Mouse (Mus musculus): ENCODE results near the gene Ankrd22. TPM values are rescaled to one million over a fixed set of nuclear protein-coding genes. Genes with fewer than 3 reads are reported as not detected.

Gene Ankrd22
- polyA plus RNA-seq, 1 experiment, result not detected

DNA sequence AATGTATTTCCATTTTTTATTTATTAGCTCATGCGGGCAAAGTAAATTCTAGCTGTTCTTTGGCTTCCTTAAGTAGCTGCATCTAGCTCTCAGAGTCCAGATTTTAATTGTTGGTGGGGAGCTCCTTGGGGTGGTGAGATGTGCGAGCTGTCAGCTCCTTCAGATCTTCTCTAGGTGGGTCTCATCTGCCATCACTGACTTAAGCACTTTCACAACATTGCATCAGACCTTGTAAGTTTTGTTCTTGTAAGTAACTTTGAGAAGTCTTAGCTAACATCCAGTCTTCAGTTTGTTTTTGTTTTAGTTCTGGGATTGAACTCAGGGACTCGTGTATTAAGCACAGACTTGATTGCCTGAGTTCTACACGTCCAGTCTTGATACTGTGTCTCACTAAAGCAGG, 33.0 kb upstream of the Ankrd22 start:
- TF ChIP-seq MAX (IDR thresholded peaks at IDR 0.05), result no peak
- no peak for TF ChIP-seq USF1 (IDR thresholded peaks at IDR 0.05; ENCODE audit: low read depth)
- no peak for TF ChIP-seq MYOG (IDR thresholded peaks at IDR 0.05; ENCODE audit: control insufficient read depth, extremely low read depth, insufficient read length)
- no peak for TF ChIP-seq CEBPB (IDR thresholded peaks at IDR 0.05; ENCODE audit: low read depth)
- TF ChIP-seq MYOD1 (IDR thresholded peaks at IDR 0.05; ENCODE audit: control insufficient read depth, insufficient read length, low read depth), result no peak
- TF ChIP-seq CTCF (IDR thresholded peaks at IDR 0.05; ENCODE audit: control insufficient read depth, insufficient read depth, insufficient read length), result no peak
- no peak for TF ChIP-seq FOSL1 (IDR thresholded peaks at IDR 0.05; ENCODE audit: insufficient read depth, low read length, poor library complexity, severe bottlenecking)
- H3K79me3 ChIP-seq (ENCODE audit: low read depth), result peaks cover 66% of the 10 kb centered on the region
- H3K79me2 ChIP-seq (ENCODE audit: control insufficient read depth, insufficient read depth), result peaks cover 98% of the 10 kb centered on the region
- no peaks in the 10 kb centered on the region for H3K27me3 ChIP-seq (ENCODE audit: control insufficient read depth, insufficient read depth, insufficient read length)
- H3K36me3 ChIP-seq (ENCODE audit: control insufficient read depth, insufficient read depth), result no peaks in the 10 kb centered on the region
- no peak overlapping the region for H3ac ChIP-seq (ENCODE audit: control insufficient read depth, insufficient read length, low read depth)
- no peak overlapping the region for H3K4me3 ChIP-seq (ENCODE audit: insufficient read depth, poor library complexity, severe bottlenecking)

DNA sequence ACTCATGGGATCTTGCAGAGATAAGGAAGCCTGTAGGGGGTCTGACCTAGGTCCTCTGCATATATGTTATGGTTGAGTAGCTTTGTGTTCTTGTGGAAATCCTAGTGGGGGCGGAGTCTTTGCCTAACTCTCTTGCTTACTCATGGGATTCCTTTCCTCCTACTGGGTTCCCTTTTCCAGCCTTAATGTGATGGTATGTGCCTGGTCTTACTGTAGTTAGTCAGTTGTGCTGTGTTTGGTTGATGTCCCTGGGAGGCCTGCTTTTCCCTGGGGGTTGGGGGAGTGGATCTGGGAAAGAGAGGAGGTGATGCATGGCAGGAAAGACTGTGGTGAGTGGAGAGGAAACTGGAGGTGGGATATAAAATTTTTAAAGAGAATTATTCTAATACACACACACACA, 32.2 kb upstream of the Ankrd22 start:
- H3K4me3 ChIP-seq (ENCODE audit: insufficient read depth, poor library complexity, severe bottlenecking), result no peak overlapping the region
- H3K36me3 ChIP-seq (ENCODE audit: control insufficient read depth, insufficient read depth), result no peaks in the 10 kb centered on the region
- no peak overlapping the region for H3ac ChIP-seq (ENCODE audit: control insufficient read depth, insufficient read length, low read depth)
- TF ChIP-seq CEBPB (IDR thresholded peaks at IDR 0.05; ENCODE audit: low read depth), result no peak
- no peak for TF ChIP-seq MYOD1 (IDR thresholded peaks at IDR 0.05; ENCODE audit: control insufficient read depth, insufficient read length, low read depth)
- no peak for TF ChIP-seq MYOG (IDR thresholded peaks at IDR 0.05; ENCODE audit: control insufficient read depth, extremely low read depth, insufficient read length)
- no peak for TF ChIP-seq USF1 (IDR thresholded peaks at IDR 0.05; ENCODE audit: low read depth)
- H3K27me3 ChIP-seq (ENCODE audit: control insufficient read depth, insufficient read depth, insufficient read length), result no peaks in the 10 kb centered on the region
- peaks cover 67% of the 10 kb centered on the region for H3K79me3 ChIP-seq (ENCODE audit: low read depth)
- peaks cover 98% of the 10 kb centered on the region for H3K79me2 ChIP-seq (ENCODE audit: control insufficient read depth, insufficient read depth)

DNA sequence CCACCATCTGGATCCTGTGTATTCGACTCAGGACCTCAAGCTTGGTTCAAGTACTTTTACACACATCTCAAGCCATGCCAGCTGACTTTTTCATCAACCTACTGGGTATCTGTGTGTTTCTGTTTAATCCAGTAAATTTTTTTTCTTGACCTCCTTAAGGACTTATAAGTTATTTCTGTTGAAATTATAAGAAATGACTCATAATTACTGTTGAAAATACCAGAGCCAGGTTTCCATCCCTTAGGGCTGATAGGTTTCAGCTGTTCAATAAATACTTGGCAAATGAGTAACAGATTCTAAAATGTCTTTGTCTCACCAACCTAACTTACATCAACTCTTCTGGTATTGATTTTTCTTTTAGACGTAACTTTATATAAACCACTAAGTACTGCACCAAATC, 29.2 kb upstream of the Ankrd22 start:
- Histone ChIP-seq H3K79me3 (ENCODE audit: low read depth) (peaks cover 53% of the 10 kb centered on the region), H3K79me2 (ENCODE audit: control insufficient read depth, insufficient read depth) (peaks cover 80% of the 10 kb centered on the region), H3K4me3 (ENCODE audit: insufficient read depth, poor library complexity, severe bottlenecking) (no peak overlapping the region), H3K36me3 (ENCODE audit: control insufficient read depth, insufficient read depth) (no peaks in the 10 kb centered on the region), H3K27me3 (ENCODE audit: control insufficient read depth, insufficient read depth, insufficient read length) (no peaks in the 10 kb centered on the region), H3ac (ENCODE audit: control insufficient read depth, insufficient read length, low read depth) (no peak overlapping the region)
- TF ChIP-seq MAX (IDR thresholded peaks at IDR 0.05) (no peak), MYOG (IDR thresholded peaks at IDR 0.05; ENCODE audit: control insufficient read depth, extremely low read depth, insufficient read length) (no peak), CEBPB (IDR thresholded peaks at IDR 0.05; ENCODE audit: low read depth) (no peak), FOSL1 (IDR thresholded peaks at IDR 0.05; ENCODE audit: insufficient read depth, low read length, poor library complexity, severe bottlenecking) (peak; percentile 48), MYOD1 (IDR thresholded peaks at IDR 0.05; ENCODE audit: control insufficient read depth, insufficient read length, low read depth) (peak; percentile 14), USF1 (IDR thresholded peaks at IDR 0.05; ENCODE audit: low read depth) (no peak), CTCF (IDR thresholded peaks at IDR 0.05; ENCODE audit: control insufficient read depth, insufficient read depth, insufficient read length) (no peak)

DNA sequence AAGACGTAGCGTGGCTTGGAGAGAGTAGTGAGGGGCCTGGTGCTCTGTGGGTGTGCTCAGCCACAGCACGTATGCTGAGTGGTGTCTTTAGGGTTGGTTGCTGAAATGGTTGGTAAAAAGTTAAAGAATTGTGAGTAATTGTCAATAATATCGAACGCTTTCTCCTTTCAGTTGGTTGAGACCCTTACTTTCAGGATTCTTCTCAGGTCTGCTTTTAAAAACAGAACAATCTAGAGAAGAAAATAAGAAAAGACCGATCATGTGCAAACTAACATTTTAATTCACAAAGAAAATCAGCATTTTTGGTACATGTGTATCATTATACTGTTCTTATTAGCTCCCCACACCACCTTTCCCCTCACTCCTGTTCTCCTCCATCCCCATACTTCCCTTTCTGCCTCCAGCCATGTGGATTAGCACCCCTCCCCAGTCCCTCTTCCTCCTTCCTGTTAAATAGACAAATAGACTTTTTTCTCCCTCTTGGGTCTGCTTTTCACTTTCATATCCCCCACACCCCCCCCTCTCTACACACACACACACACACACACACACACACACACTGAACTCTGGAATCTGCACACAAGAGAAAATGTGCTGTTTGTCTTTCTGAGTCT, 28.4 kb upstream of the Ankrd22 start:
- Histone ChIP-seq H3K36me3 (ENCODE audit: control insufficient read depth, insufficient read depth) (no peaks in the 10 kb centered on the region), H3K27me3 (ENCODE audit: control insufficient read depth, insufficient read depth, insufficient read length) (no peaks in the 10 kb centered on the region), H3ac (ENCODE audit: control insufficient read depth, insufficient read length, low read depth) (peak overlapping the region; percentile 27), H3K4me3 (ENCODE audit: insufficient read depth, poor library complexity, severe bottlenecking) (peak overlapping the region; percentile 67), H3K79me2 (ENCODE audit: control insufficient read depth, insufficient read depth) (peaks cover 73% of the 10 kb centered on the region), H3K79me3 (ENCODE audit: low read depth) (peaks cover 49% of the 10 kb centered on the region)
- TF ChIP-seq FOSL1 (IDR thresholded peaks at IDR 0.05; ENCODE audit: insufficient read depth, low read length, poor library complexity, severe bottlenecking), result no peak
- TF ChIP-seq MYOD1 (IDR thresholded peaks at IDR 0.05; ENCODE audit: control insufficient read depth, insufficient read length, low read depth), result no peak
- no peak for TF ChIP-seq MAX (IDR thresholded peaks at IDR 0.05)
- no peak for TF ChIP-seq CTCF (IDR thresholded peaks at IDR 0.05; ENCODE audit: control insufficient read depth, insufficient read depth, insufficient read length)
- no peak for TF ChIP-seq USF1 (IDR thresholded peaks at IDR 0.05; ENCODE audit: low read depth)
- TF ChIP-seq MYOG (IDR thresholded peaks at IDR 0.05; ENCODE audit: control insufficient read depth, extremely low read depth, insufficient read length), result no peak
- TF ChIP-seq CEBPB (IDR thresholded peaks at IDR 0.05; ENCODE audit: low read depth), result no peak

DNA sequence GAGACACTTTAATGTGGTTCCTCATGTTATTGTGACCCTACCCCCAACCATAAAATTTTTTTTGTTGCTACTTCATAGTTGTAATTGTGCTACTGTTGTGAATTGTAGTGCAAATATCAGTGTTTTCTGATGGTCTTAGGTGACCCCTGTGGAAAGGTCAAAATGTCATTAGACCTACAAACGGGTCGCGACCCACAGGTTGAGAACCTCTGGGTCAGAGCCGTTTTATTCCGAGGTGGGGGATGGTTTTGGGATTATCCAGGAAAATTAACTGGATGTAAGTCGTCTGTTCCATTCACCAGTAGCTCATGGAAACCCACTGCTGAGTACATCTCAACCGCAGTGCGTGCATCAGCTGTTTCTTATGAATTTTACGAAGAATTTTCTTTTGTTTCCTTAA, 27.8 kb upstream of the Ankrd22 start:
- H3K79me2 ChIP-seq (ENCODE audit: control insufficient read depth, insufficient read depth), result peaks cover 67% of the 10 kb centered on the region
- no peak for TF ChIP-seq MYOG (IDR thresholded peaks at IDR 0.05; ENCODE audit: control insufficient read depth, extremely low read depth, insufficient read length)
- no peak for TF ChIP-seq MYOD1 (IDR thresholded peaks at IDR 0.05; ENCODE audit: control insufficient read depth, insufficient read length, low read depth)
- TF ChIP-seq CEBPB (IDR thresholded peaks at IDR 0.05; ENCODE audit: low read depth), result no peak
- no peak for TF ChIP-seq MAX (IDR thresholded peaks at IDR 0.05)
- TF ChIP-seq CTCF (IDR thresholded peaks at IDR 0.05; ENCODE audit: control insufficient read depth, insufficient read depth, insufficient read length), result no peak
- TF ChIP-seq USF1 (IDR thresholded peaks at IDR 0.05; ENCODE audit: low read depth), result no peak
- TF ChIP-seq FOSL1 (IDR thresholded peaks at IDR 0.05; ENCODE audit: insufficient read depth, low read length, poor library complexity, severe bottlenecking), result no peak
- peak overlapping the region; percentile 53 for H3ac ChIP-seq (ENCODE audit: control insufficient read depth, insufficient read length, low read depth)
- H3K36me3 ChIP-seq (ENCODE audit: control insufficient read depth, insufficient read depth), result no peaks in the 10 kb centered on the region
- peaks cover 45% of the 10 kb centered on the region for H3K79me3 ChIP-seq (ENCODE audit: low read depth)
- H3K4me3 ChIP-seq (ENCODE audit: insufficient read depth, poor library complexity, severe bottlenecking), result peak overlapping the region; percentile 67
- H3K27me3 ChIP-seq (ENCODE audit: control insufficient read depth, insufficient read depth, insufficient read length), result no peaks in the 10 kb centered on the region

DNA sequence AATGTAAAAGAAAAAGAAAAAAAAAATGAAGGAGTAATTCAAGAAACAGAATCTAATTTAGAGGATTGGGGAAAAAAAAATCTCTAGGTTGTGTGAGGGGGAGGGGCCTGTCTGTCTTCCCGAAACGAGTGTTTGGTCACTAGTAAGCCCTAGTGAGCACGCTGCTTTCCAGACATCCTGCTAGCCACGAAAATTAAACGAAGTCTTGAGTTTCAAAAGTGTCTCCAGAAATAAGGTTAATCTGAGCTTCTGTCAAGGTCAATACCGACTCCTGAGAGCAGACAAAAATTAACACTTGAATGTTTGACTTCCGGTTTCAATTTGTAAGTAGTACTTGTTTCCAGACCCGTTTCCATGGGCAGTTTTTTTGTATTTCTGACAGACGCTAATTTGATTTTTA, 27.3 kb upstream of the Ankrd22 start:
- Histone ChIP-seq H3K36me3 (ENCODE audit: control insufficient read depth, insufficient read depth) (no peaks in the 10 kb centered on the region), H3K79me3 (ENCODE audit: low read depth) (peaks cover 41% of the 10 kb centered on the region), H3ac (ENCODE audit: control insufficient read depth, insufficient read length, low read depth) (peak overlapping the region; percentile 61), H3K4me3 (ENCODE audit: insufficient read depth, poor library complexity, severe bottlenecking) (peak overlapping the region; percentile 67), H3K27me3 (ENCODE audit: control insufficient read depth, insufficient read depth, insufficient read length) (no peaks in the 10 kb centered on the region), H3K79me2 (ENCODE audit: control insufficient read depth, insufficient read depth) (peaks cover 62% of the 10 kb centered on the region)
- TF ChIP-seq MYOD1 (IDR thresholded peaks at IDR 0.05; ENCODE audit: control insufficient read depth, insufficient read length, low read depth), result no peak
- no peak for TF ChIP-seq USF1 (IDR thresholded peaks at IDR 0.05; ENCODE audit: low read depth)
- TF ChIP-seq CTCF (IDR thresholded peaks at IDR 0.05; ENCODE audit: control insufficient read depth, insufficient read depth, insufficient read length), result no peak
- TF ChIP-seq MYOG (IDR thresholded peaks at IDR 0.05; ENCODE audit: control insufficient read depth, extremely low read depth, insufficient read length), result no peak
- TF ChIP-seq FOSL1 (IDR thresholded peaks at IDR 0.05; ENCODE audit: insufficient read depth, low read length, poor library complexity, severe bottlenecking), result no peak
- TF ChIP-seq CEBPB (IDR thresholded peaks at IDR 0.05; ENCODE audit: low read depth), result no peak
- no peak for TF ChIP-seq MAX (IDR thresholded peaks at IDR 0.05)
